ENCODE assay signal across 8 mouse cellular contexts in the genomic region with DNA sequence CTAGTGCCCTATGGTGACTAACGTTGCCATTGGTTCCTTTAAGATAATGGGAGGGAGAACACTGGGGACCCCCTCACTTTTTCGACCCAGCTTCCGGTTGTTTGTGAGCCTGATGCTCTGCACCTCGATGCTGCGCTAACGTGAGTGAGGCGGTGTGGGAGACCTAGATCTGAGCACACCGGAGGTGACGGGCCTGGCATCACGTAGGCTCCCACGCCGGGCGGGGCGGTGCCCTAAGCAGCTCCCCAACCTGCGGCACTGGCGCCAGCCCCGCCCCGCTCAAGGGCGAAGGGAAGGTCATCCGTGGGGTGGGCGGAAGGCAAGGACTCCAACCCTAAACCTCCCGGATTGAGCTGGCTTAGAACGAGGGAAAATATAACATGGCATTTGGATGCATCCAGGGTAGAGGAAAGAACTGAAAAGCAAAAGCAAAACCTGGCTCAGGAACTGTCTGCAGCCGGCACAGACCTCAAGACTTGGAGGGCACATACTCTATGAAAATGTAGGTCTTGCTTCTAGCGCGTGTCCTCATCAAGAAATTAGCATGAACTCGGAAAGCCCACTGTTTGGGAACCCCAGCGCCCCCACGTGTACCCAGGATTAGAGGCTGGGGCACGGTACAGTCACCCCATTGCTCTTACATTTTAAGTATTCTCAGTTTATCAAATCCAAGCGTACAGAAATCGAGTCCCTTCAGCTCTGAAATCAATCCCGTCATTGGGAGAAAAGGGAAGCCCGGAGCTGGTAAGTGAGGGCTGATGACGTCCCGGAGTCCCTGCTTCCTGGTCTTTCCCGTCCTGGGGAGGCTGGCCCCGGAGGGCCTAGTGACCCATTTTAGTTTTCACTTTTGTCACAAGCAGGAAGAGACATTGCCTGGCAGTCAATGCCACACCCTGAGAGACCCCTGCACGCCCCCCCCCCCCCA. TPM values are rescaled to one million over a fixed set of nuclear protein-coding genes. Genes with fewer than 3 reads are reported as not detected.
DNase-seq lines count a peak whose midpoint lies in the region; ATAC-seq lines count a peak whose summit lies in the region.

No protein-coding gene starts in this region.

- under 1% methylated on average over 39 of the region's 39 CpGs for WGBS in heart, embryonic 15.5 days
- under 1% methylated on average over 39 of the region's 39 CpGs for WGBS in liver, embryonic 16.5 days (ENCODE audit: insufficient replicate concordance)

- peak; percentile 77 for ATAC-seq in CD4-positive, CD25-positive, alpha-beta regulatory T cell, adult 4 months
- ATAC-seq in heart, embryonic 15.5 days (replicated peaks; ENCODE audit: insufficient number of reproducible peaks, insufficient read depth, low FRiP score, low read depth): peak; percentile 74
- peak; percentile 62 for ATAC-seq in liver, embryonic 16.5 days (ENCODE audit: low read depth)

- H3K9me3 ChIP-seq in heart, embryonic 15.5 days (replicated peaks): no peaks in the 10 kb centered on the region
- H3K9me3 ChIP-seq in liver, embryonic 16.5 days (replicated peaks; ENCODE audit: control insufficient read depth, low read length): no peaks in the 10 kb centered on the region

- H3K36me3 ChIP-seq in heart, embryonic 15.5 days: no peaks in the 10 kb centered on the region
- no peaks in the 10 kb centered on the region for H3K36me3 ChIP-seq in liver, embryonic 16.5 days (ENCODE audit: control insufficient read depth, insufficient read depth)

- H3K4me3 ChIP-seq in heart, embryonic 15.5 days: peak overlapping the region; percentile 79
- peak overlapping the region; percentile 63 for H3K4me3 ChIP-seq in liver, embryonic 16.5 days (ENCODE audit: low read depth, low read length)

- peak; percentile 87 for DNase-seq in adrenal gland, adult 2 months
- peak; percentile 51 for DNase-seq in embryo, embryonic 9.5 days (ENCODE audit: extremely low spot score)
- DNase-seq in kidney, postnatal 14 days: peak; percentile 75
- peak; percentile 44 for DNase-seq in neural tube, embryonic 10.5 days (ENCODE audit: extremely low spot score, low spot score)
- DNase-seq in testis, postnatal 10 days (ENCODE audit: low spot score): peak; percentile 52

- H3K9ac ChIP-seq in heart, embryonic 15.5 days: peak overlapping the region; percentile 78
- peak overlapping the region; percentile 42 for H3K9ac ChIP-seq in liver, embryonic 16.5 days (ENCODE audit: low read depth, low read length)

- peak overlapping the region; percentile 96 for H3K4me2 ChIP-seq in heart, embryonic 15.5 days
- H3K4me2 ChIP-seq in liver, embryonic 16.5 days (ENCODE audit: low read depth, low read length): peak overlapping the region; percentile 90

- H3K27ac ChIP-seq in heart, embryonic 15.5 days: peak overlapping the region; percentile 93
- no peak overlapping the region for H3K27ac ChIP-seq in liver, embryonic 16.5 days (ENCODE audit: low read length)

- H3K27me3 ChIP-seq in heart, embryonic 15.5 days: no peaks in the 10 kb centered on the region
- H3K27me3 ChIP-seq in liver, embryonic 16.5 days (ENCODE audit: control insufficient read depth, insufficient read depth, low read depth, low read length): no peaks in the 10 kb centered on the region

- peaks cover 30% of the 10 kb centered on the region for H3K4me1 ChIP-seq in heart, embryonic 15.5 days (replicated peaks)
- H3K4me1 ChIP-seq in liver, embryonic 16.5 days (ENCODE audit: control insufficient read depth, low read depth, low read length): peaks cover 24% of the 10 kb centered on the region

RNA-seq across cellular contexts. Expression of a gene that starts 1.2 kb away (rescaled TPM):
- polyA plus RNA-seq in CD4-positive, CD25-positive, alpha-beta regulatory T cell, adult 4 months (2017; shearing (Covaris generic)): 100 to 1,000 TPM; 124 to 178 TPM
- total RNA-seq in adrenal gland, adult 2 months (2021): 10 to 100 TPM; 73.0 to 83.9 TPM
- polyA plus RNA-seq in adrenal gland, adult 2 months (2012; rRNA removed): 32.6 and 33.0 TPM in 2 replicates
- polyA plus RNA-seq in heart, embryonic 15.5 days (2015; fragmentation: Nextera tagmentation; extraction: Ambion mirVana): 172 and 191 TPM in 2 replicates
- 5.5 and 5.6 TPM in 2 replicates for polyA plus RNA-seq in liver, embryonic 16.5 days (2015; fragmentation: Nextera tagmentation; extraction: Ambion mirVana)
